Mouse (Mus musculus): ENCODE data around the gene Wnt7b. TPM values are rescaled to one million over a fixed set of nuclear protein-coding genes. Genes with fewer than 3 reads are reported as not detected.

The Wnt7b gene
- polyA plus RNA-seq (2012; rRNA removed; ENCODE audit: low replicate concordance): 10.2 and 15.4 TPM in 2 replicates

GRCm38 (mm10) chr15:85582356-85582910 is at the start of gene Wnt7b:
Wnt7b (minus strand) TSS chr15:85582473.

GRCm38 (mm10) chr15:85503127-85503526 is 79.1 kb downstream of the Wnt7b start, which contains the start of gene 7530416G11Rik:
7530416G11Rik (minus strand) TSS chr15:85503227.

Other genes starting within 250 kb of the Wnt7b start
- gene Atxn10, start 246.2 kb downstream of the Wnt7b start, polyA plus RNA-seq (2012; rRNA removed; ENCODE audit: low replicate concordance): 85.8 and 137 TPM in 2 replicates
- not detected in 2 replicates for gene 7530416G11Rik, start 79.2 kb downstream of the Wnt7b start, polyA plus RNA-seq (2012; rRNA removed; ENCODE audit: low replicate concordance)
- gene Ppara, start 152.5 kb upstream of the Wnt7b start, polyA plus RNA-seq (2012; rRNA removed; ENCODE audit: low replicate concordance): 2.5 and 6.1 TPM in 2 replicates
- 37.3 and 38.0 TPM in 2 replicates for gene Cdpf1, start 229.2 kb upstream of the Wnt7b start, polyA plus RNA-seq (2012; rRNA removed; ENCODE audit: low replicate concordance)
- gene Pkdrej, start 239.3 kb upstream of the Wnt7b start, polyA plus RNA-seq (2012; rRNA removed; ENCODE audit: low replicate concordance): 0.04 and 0.16 TPM in 2 replicates
- 7.3 and 7.9 TPM in 2 replicates for gene Ttc38, start 249.8 kb upstream of the Wnt7b start, polyA plus RNA-seq (2012; rRNA removed; ENCODE audit: low replicate concordance)